Mouse (Mus musculus) liver, embryonic 11.5 days (tissue): ENCODE measurements around the gene Pafah1b3. TPM values are rescaled to one million over a fixed set of nuclear protein-coding genes. Genes with fewer than 3 reads are reported as not detected.

Source experiments
- ATAC-seq: fragments of 200-750 bp; cut with Nextera tagmentation; replicated peaks from 2 replicates; pipeline ENCODE4 v1.8.0; 2017; ENCODE audit warnings: moderate number of reproducible peaks, mild to moderate bottlenecking, moderate TSS enrichment, moderate library complexity; ENCODE audit not compliant: low FRiP score
- DNase-seq: peaks from one replicate; pipeline ENCODE4 v3.0.0-alpha.2; 2017; ENCODE audit warnings: low spot score
- H3K27ac ChIP-seq: fragments of 300-500 bp; sonication (generic); 2 replicates; pipeline ENCODE4 v1.5.1; 2014; ENCODE audit warnings: mild to moderate bottlenecking, low read depth, low read length, control low read depth
- H3K27me3 ChIP-seq: fragments of 300-500 bp; sonication (generic); replicated peaks from 2 replicates; pipeline ENCODE4 v1.6.1; 2014; ENCODE audit warnings: low read length, mixed read lengths; ENCODE audit not compliant: control insufficient read depth, insufficient read depth
- H3K36me3 ChIP-seq: fragments of 300-500 bp; sonication (generic); 2 replicates; pipeline ENCODE4 v1.6.1; 2014; ENCODE audit warnings: mild to moderate bottlenecking, low read length, moderate library complexity, mixed read lengths; ENCODE audit not compliant: control insufficient read depth, insufficient read depth
- H3K4me1 ChIP-seq: fragments of 300-500 bp; sonication (generic); replicated peaks from 2 replicates; pipeline ENCODE4 v1.6.1; 2014; ENCODE audit warnings: low read length, mixed read lengths; ENCODE audit not compliant: control insufficient read depth, insufficient read depth
- H3K4me2 ChIP-seq: fragments of 300-500 bp; sonication (generic); 2 replicates; pipeline ENCODE4 v1.6.1; 2014; ENCODE audit warnings: mild to moderate bottlenecking, control low read depth, moderate library complexity
- H3K4me3 ChIP-seq: fragments of 300-500 bp; sonication (generic); 2 replicates; pipeline ENCODE4 v1.5.1; 2014; ENCODE audit warnings: low read depth, low read length, control low read depth
- H3K9ac ChIP-seq: fragments of 300-500 bp; sonication (generic); 2 replicates; pipeline ENCODE4 v1.6.1; 2014; ENCODE audit warnings: low read depth, low read length, control low read depth
- H3K9me3 ChIP-seq: fragments of 300-500 bp; sonication (generic); 2 replicates; pipeline ENCODE4 v1.6.1; 2016; ENCODE audit warnings: low read length, inconsistent platforms, mixed read lengths; ENCODE audit not compliant: control insufficient read depth
- WGBS: fragments of 180-500 bp; shearing (Covaris S2); extraction: QIAGEN DNeasy Blood & Tissue Kit; methylation state at CpG from one replicate; pipeline ENCODE4 v1.1.7; 2014; 5-methylcytosine and 5-hydroxymethylcytosine counted together
- polyA plus RNA-seq: library from polyadenylated mRNA; unstranded; fragments of >200 nt; fragmentation: Nextera tagmentation; extraction: Ambion mirVana; gene quantifications from 2 replicates; pipeline ENCODE4 v1.2.1, GENCODE M21; 2014

Pafah1b3 gene
- polyA plus RNA-seq, 1 experiment from 2014 or later, result 106 TPM

GRCm38 (mm10) chr7:25288011-25288410, 9.8 kb downstream of the Pafah1b3 start:
- ATAC-seq (no peak), DNase-seq (no peak)
- Histone ChIP-seq H3K4me3 (no peak overlapping the region), H3K27me3 (no peaks in the 10 kb centered on the region), H3K9me3 (peaks cover 5% of the 10 kb centered on the region; the same call in 1 of the 2 replicates), H3K4me1 (peaks cover 20% of the 10 kb centered on the region), H3K36me3 (peaks cover 84% of the 10 kb centered on the region), H3K27ac (no peak overlapping the region), H3K4me2 (no peak overlapping the region), H3K9ac (no peak overlapping the region)
- 91% methylated on average over 12 of the region's 12 CpGs for WGBS

DNA sequence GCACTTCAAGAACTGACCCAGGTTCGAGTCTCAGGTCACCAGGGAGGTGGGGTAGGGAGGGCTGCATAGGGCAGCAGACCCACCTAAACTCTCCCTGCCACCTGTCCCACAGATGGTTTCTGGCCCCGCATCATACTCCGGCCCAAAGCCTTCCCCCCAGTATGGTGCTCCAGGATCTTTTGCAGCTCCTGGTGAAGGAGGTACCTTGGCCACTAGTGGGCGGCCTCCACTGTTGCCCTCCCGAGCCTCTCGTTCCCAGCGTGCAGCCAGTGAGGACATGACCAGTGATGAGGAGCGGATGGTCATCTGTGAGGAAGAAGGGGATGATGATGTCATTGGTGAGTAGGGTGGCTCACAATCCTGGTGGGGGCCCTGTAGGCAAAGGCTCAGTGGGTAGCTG, 10.8 kb downstream of the Pafah1b3 start:
- H3K9ac ChIP-seq, result no peak overlapping the region
- peaks cover 74% of the 10 kb centered on the region for H3K36me3 ChIP-seq
- ATAC-seq (no peak), DNase-seq (no peak)
- H3K27ac ChIP-seq, result no peak overlapping the region
- no peak overlapping the region for H3K4me2 ChIP-seq
- H3K27me3 ChIP-seq, result no peaks in the 10 kb centered on the region
- peaks cover 20% of the 10 kb centered on the region for H3K4me1 ChIP-seq
- H3K4me3 ChIP-seq, result no peak overlapping the region
- 82% methylated on average over 8 of the region's 8 CpGs for WGBS
- H3K9me3 ChIP-seq, result peaks cover 5% of the 10 kb centered on the region; the same call in 1 of the 2 replicates

DNA sequence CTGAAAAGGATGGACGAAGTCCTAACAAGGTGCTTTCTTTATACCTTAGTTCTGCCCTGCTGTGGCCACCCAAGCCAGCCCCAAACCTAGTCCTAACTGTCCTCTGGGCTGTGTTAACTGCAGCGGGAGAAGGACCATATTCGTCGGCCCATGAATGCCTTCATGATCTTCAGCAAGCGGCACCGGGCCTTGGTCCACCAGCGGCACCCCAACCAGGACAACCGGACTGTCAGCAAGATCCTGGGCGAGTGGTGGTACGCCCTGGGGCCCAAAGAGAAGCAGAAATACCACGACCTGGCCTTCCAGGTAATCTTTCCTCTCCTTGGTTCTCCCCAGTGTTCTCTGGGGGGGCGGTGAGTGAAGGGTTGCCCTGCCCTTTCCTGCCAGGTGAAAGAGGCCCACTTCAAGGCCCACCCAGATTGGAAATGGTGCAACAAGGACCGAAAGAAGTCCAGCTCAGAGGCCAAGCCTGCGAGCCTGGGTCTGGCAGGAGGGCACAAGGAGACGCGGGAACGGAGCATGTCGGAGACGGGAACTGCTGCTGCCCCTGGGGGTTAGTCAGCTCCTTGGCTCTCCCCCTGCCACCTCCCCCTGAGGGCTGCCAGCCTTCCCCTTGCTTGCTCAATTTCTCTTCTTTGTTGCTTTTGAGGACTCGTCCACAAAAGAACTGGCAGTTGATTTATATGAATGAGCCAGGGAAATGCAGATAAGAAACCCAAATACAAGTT, 12.1 kb downstream of the Pafah1b3 start:
- Histone ChIP-seq H3K27ac (no peak overlapping the region), H3K9me3 (peaks cover 5% of the 10 kb centered on the region; the same call in 1 of the 2 replicates), H3K27me3 (no peaks in the 10 kb centered on the region), H3K4me3 (no peak overlapping the region), H3K9ac (no peak overlapping the region), H3K36me3 (peaks cover 61% of the 10 kb centered on the region), H3K4me1 (peaks cover 26% of the 10 kb centered on the region), H3K4me2 (no peak overlapping the region)
- DNase-seq (no peak), ATAC-seq (no peak)
- 94% methylated on average over 20 of the region's 20 CpGs for WGBS

DNA sequence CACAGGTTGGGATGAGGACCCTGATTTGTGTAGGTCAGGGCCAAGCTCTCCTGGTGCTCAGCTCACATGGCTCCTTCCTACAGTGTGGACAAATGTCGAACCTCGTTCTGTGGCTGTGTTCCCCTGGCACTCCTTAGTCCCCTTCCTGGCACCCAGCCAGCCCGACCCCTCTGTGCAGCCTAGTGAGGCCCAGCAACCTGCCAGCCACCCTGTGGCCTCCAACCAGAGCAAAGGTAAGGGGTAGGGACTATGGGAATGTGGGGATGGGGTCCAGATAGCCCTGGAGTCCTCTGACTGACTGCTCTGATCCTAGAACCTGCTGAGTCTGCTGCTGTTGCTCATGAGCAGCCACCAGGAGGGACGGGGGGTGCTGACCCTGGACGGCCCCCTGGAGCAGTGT, 13.0 kb downstream of the Pafah1b3 start:
- Histone ChIP-seq H3K9me3 (peaks cover 3% of the 10 kb centered on the region; the same call in 1 of the 2 replicates), H3K9ac (no peak overlapping the region), H3K4me3 (no peak overlapping the region), H3K27ac (no peak overlapping the region), H3K27me3 (no peaks in the 10 kb centered on the region), H3K4me2 (no peak overlapping the region), H3K36me3 (peaks cover 52% of the 10 kb centered on the region), H3K4me1 (peaks cover 35% of the 10 kb centered on the region)
- ATAC-seq, result no peak
- no peak for DNase-seq
- WGBS, result 78% methylated on average over 5 of the region's 5 CpGs

- 62% methylated on average over 2 of the region's 2 CpGs for WGBS
- Histone ChIP-seq H3K36me3 (peaks cover 46% of the 10 kb centered on the region), H3K27me3 (no peaks in the 10 kb centered on the region), H3K4me2 (peak overlapping the region; percentile 74), H3K9ac (no peak overlapping the region; the same call in 1 of the 2 replicates), H3K4me1 (peaks cover 38% of the 10 kb centered on the region), H3K4me3 (peak overlapping the region; percentile 62), H3K27ac (no peak overlapping the region), H3K9me3 (no peaks in the 10 kb centered on the region)
- no peak for DNase-seq
- ATAC-seq, result no peak
Observed at GRCm38 (mm10) chr7:25284171-25284570, 13.6 kb downstream of the Pafah1b3 start.

GRCm38 (mm10) chr7:25283637-25284036, 14.1 kb downstream of the Pafah1b3 start:
- WGBS, result 10% methylated on average over 5 of the region's 5 CpGs
- Histone ChIP-seq H3K9ac (peak overlapping the region; percentile 82), H3K4me1 (peaks cover 38% of the 10 kb centered on the region), H3K27ac (peak overlapping the region; percentile 94; the same call in 1 of the 2 replicates), H3K36me3 (peaks cover 41% of the 10 kb centered on the region), H3K4me2 (peak overlapping the region; percentile 74), H3K9me3 (no peaks in the 10 kb centered on the region), H3K4me3 (peak overlapping the region; percentile 62), H3K27me3 (no peaks in the 10 kb centered on the region)
- DNase-seq (no peak), ATAC-seq (no peak)

DNA sequence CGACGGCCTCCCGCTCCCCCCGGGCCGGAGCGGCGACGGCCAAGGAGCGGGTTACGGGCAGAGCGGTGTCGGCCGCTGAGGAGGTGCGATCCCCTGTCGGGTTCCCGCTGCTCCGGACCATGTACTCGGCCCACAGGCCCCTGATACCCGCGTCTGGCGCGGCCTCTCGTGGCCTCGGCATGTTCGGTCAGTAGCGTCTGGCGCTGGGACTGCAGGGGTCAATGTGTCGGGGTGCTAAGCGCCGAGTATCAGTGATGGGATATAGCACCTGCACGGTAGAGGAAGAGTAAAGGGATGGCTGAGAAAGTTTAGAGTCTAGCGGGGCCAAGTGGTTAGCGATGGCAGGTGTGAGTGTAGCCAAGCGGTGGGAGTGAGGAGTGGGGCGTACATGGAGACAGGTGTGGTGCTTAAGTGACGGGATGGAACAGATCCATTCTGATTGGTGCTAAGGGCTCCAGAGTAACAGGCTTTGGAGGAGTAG, 15.0 kb downstream of the Pafah1b3 start:
- WGBS, result under 1% methylated on average over 27 of the region's 36 CpGs

GRCm38 (mm10) chr7:25281734-25282601, 15.8 kb downstream of the Pafah1b3 start:
- WGBS, result under 1% methylated on average over 74 of the region's 108 CpGs
- Histone ChIP-seq H3K4me3 (peak overlapping the region; percentile 62), H3K4me1 (peaks cover 45% of the 10 kb centered on the region), H3K9me3 (no peaks in the 10 kb centered on the region), H3K4me2 (peak overlapping the region; percentile 87), H3K9ac (peak overlapping the region; percentile 82), H3K27ac (peak overlapping the region; percentile 95), H3K36me3 (peaks cover 24% of the 10 kb centered on the region), H3K27me3 (no peaks in the 10 kb centered on the region)
- DNase-seq, result peak; percentile 99
- ATAC-seq, result peak; percentile 81

More for the DNA sequence above, 15.0 kb downstream of the Pafah1b3 start:
- H3K4me1 ChIP-seq, result peaks cover 39% of the 10 kb centered on the region
- H3K9me3 ChIP-seq, result no peaks in the 10 kb centered on the region
- H3K9ac ChIP-seq, result peak overlapping the region; percentile 82
- peak overlapping the region; percentile 62 for H3K4me3 ChIP-seq
- H3K4me2 ChIP-seq, result peak overlapping the region; percentile 74
- no peak for ATAC-seq
- no peaks in the 10 kb centered on the region for H3K27me3 ChIP-seq
- peaks cover 32% of the 10 kb centered on the region for H3K36me3 ChIP-seq
- DNase-seq, result peak; percentile 71
- peak overlapping the region; percentile 94 for H3K27ac ChIP-seq
